Mouse (Mus musculus) ES-E14 (cell line): ENCODE data around the gene Echdc2. TPM values are rescaled to one million over a fixed set of nuclear protein-coding genes. Genes with fewer than 3 reads are reported as not detected.
"Not testable (repeated sequence)": the region's sequence is repeated elsewhere in the genome, so short reads cannot be mapped to it uniquely, and the experiment has no call there.

ENCODE experiments used
- DNase-seq: peaks from one replicate; pipeline ENCODE4 v3.0.0-alpha.2; 2013; ENCODE audit warnings: low read depth, low spot score
- H3K27ac ChIP-seq: 2 replicates; pipeline ENCODE4 v1.5.1; 2012; ENCODE audit warnings: low read depth, mild to moderate bottlenecking, low read length, moderate library complexity, mixed read lengths; ENCODE audit not compliant: poor library complexity, insufficient read depth, severe bottlenecking
- H3K36me3 ChIP-seq: 2 replicates; pipeline ENCODE4 v1.6.1; 2012; ENCODE audit warnings: mild to moderate bottlenecking, low read length, moderate library complexity, mixed read lengths; ENCODE audit not compliant: control insufficient read depth, poor library complexity, insufficient read depth, severe bottlenecking
- H3K4me1 ChIP-seq, 2 experiments: fragments of 150-350 bp in 1 of 2; sonication (generic) in 1 of 2; 2 replicates each; pipeline ENCODE4 v1.6.1; 2012; ENCODE audit warnings: low read length in 2 of 2, mild to moderate bottlenecking in 1 of 2, mixed read lengths in 1 of 2; ENCODE audit not compliant: control insufficient read depth in 2 of 2, insufficient read depth in 2 of 2, poor library complexity in 1 of 2
- H3K4me3 ChIP-seq, 2 experiments: fragments of 150-350 bp in 1 of 2; sonication (generic) in 1 of 2; 2 replicates each; pipeline ENCODE4 v1.5.1; 2012; ENCODE audit warnings: low read length in 2 of 2, low read depth in 1 of 2, mild to moderate bottlenecking in 1 of 2, mixed read lengths in 1 of 2; ENCODE audit not compliant: insufficient read depth in 1 of 2, poor library complexity in 1 of 2, severe bottlenecking in 1 of 2
- H3K9ac ChIP-seq: 2 replicates; pipeline ENCODE4 v1.6.1; 2012; ENCODE audit warnings: low read depth, mild to moderate bottlenecking, low read length, mixed read lengths; ENCODE audit not compliant: poor library complexity, insufficient read depth, severe bottlenecking
- H3K9me3 ChIP-seq: fragments of 150-350 bp; sonication (generic); 2 replicates; pipeline ENCODE4 v1.6.1; 2012; ENCODE audit warnings: low read depth, mild to moderate bottlenecking, low read length; ENCODE audit not compliant: control insufficient read depth, insufficient read depth
- CHD2 ChIP-seq: IDR thresholded peaks from 2 replicates; pipeline ENCODE4 v1.6.1; 2014; ENCODE audit warnings: mild to moderate bottlenecking, low read depth, low read length, inconsistent platforms
- HCFC1 ChIP-seq: IDR thresholded peaks from 2 replicates; pipeline ENCODE4 v1.6.1; 2012; ENCODE audit warnings: low read length, inconsistent platforms, borderline replicate concordance; ENCODE audit not compliant: insufficient read depth
- MAFK ChIP-seq: IDR thresholded peaks from 2 replicates; pipeline ENCODE4 v1.6.1; 2014; ENCODE audit warnings: mild to moderate bottlenecking, low read depth, low read length, inconsistent platforms; ENCODE audit not compliant: insufficient read depth
- ZC3H11A ChIP-seq: IDR thresholded peaks from 2 replicates; pipeline ENCODE4 v1.6.1; 2012; ENCODE audit warnings: low read depth, mild to moderate bottlenecking, inconsistent platforms, low read length, borderline replicate concordance
- ZNF384 ChIP-seq: IDR thresholded peaks from 2 replicates; pipeline ENCODE4 v1.6.1; 2012; ENCODE audit warnings: low read depth, low read length, inconsistent platforms
- in situ Hi-C, 2 experiments: fragments of 600-800 bp; cut with MboI; formaldehyde crosslinking; loops; one replicate each; pipeline ENCODE4 v1.15.1; 2025; ENCODE audit warnings: low sequenced_read_pairs in 2 of 2, inconsistent platforms in 1 of 2; ENCODE audit not compliant: unreplicated experiment in 2 of 2
- total RNA-seq: library from RNA; depleted of rRNA; stranded (reverse); fragments of 300-350 nt; gene quantifications from 2 replicates; pipeline ENCODE4 v1.2.3, GENCODE M21; 2012

The Echdc2 gene
- total RNA-seq, 1 experiment: 50.8 TPM

GRCm38 (mm10) chr4:108136938-108137337, 28.3 kb upstream of the Echdc2 start:
- Histone ChIP-seq H3K9me3 (no peaks in the 10 kb centered on the region; the same call in 1 of the 2 replicates), H3K9ac (no peak overlapping the region), H3K4me3 (no peak overlapping the region), H3K4me1 (no peaks in the 10 kb centered on the region), H3K36me3 (no peaks in the 10 kb centered on the region), H3K27ac (no peak overlapping the region)
- in situ Hi-C loops: no loop called here
- TF ChIP-seq CHD2: no peak
- TF ChIP-seq ZNF384: no peak
- TF ChIP-seq ZC3H11A: no peak
- TF ChIP-seq HCFC1: no peak
- no peak for TF ChIP-seq MAFK
- no peak for DNase-seq

- in situ Hi-C loops, H3K4me1 ChIP-seq, H3K9ac ChIP-seq, H3K9me3 ChIP-seq, DNase-seq, H3K4me3 ChIP-seq, H3K27ac ChIP-seq, H3K36me3 ChIP-seq: not testable (repeated sequence)
Measured at GRCm38 (mm10) chr4:108143178-108143577, 22.1 kb upstream of the Echdc2 start.

DNA sequence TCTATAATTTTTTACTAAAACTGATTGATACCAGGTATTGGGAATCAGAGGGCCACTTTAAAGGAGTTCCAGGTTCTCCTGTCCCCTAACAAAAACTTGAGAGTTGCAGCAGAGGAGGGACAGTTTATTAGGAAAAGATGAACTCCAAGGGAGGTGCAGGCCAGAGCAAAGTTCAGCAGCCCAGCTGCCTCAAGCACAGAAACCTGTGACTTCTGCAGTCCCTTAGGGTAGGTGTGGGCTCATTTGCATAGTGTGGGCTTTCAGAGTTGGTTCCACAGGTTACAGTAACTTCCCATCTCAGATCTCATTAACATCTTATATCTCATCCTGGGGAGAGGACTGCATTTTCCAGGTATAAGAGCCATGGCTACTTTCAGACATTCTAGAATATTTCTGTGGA, 21.5 kb upstream of the Echdc2 start:
- no peaks in the 10 kb centered on the region for H3K4me1 ChIP-seq
- DNase-seq: no peak
- no peak overlapping the region for H3K27ac ChIP-seq
- in situ Hi-C loops: no loop called here
- no peak for TF ChIP-seq ZC3H11A
- TF ChIP-seq CHD2: no peak
- TF ChIP-seq HCFC1: no peak
- no peak for TF ChIP-seq MAFK
- TF ChIP-seq ZNF384: no peak
- H3K9me3 ChIP-seq: no peaks in the 10 kb centered on the region; the same call in 1 of the 2 replicates
- no peak overlapping the region for H3K9ac ChIP-seq
- H3K4me3 ChIP-seq: no peak overlapping the region
- no peaks in the 10 kb centered on the region for H3K36me3 ChIP-seq

- H3K9ac ChIP-seq: no peak within 1 kb of the TSS
Measured at GRCm38 (mm10) chr4:108144880-108145279, 20.4 kb upstream of the Echdc2 start, which contains the start of gene Scp2. Gene Scp2, minus strand, starts transcription at chr4:108144998.

GRCm38 (mm10) chr4:108145554-108145953, 19.7 kb upstream of the Echdc2 start:
- H3K9ac ChIP-seq, H3K36me3 ChIP-seq, H3K27ac ChIP-seq, H3K4me1 ChIP-seq, in situ Hi-C loops, H3K4me3 ChIP-seq, DNase-seq, H3K9me3 ChIP-seq: not testable (repeated sequence)

More at GRCm38 (mm10) chr4:108144880-108145279, 20.4 kb upstream of the Echdc2 start, which contains the start of gene Scp2:
- Histone ChIP-seq H3K4me1 (no peaks in the 10 kb centered on the region), H3K9me3 (no peaks in the 10 kb centered on the region; the same call in 1 of the 2 replicates), H3K27ac (no peak within 1 kb of the TSS; the same call in 1 of the 2 replicates), H3K36me3 (no peaks in the 10 kb centered on the region), H3K4me3 (no peak within 1 kb of the TSS)
- TF ChIP-seq HCFC1 (no peak), MAFK (no peak), ZC3H11A (no peak), ZNF384 (no peak), CHD2 (no peak)
- in situ Hi-C loops: no loop called here
- DNase-seq: no peak

DNA sequence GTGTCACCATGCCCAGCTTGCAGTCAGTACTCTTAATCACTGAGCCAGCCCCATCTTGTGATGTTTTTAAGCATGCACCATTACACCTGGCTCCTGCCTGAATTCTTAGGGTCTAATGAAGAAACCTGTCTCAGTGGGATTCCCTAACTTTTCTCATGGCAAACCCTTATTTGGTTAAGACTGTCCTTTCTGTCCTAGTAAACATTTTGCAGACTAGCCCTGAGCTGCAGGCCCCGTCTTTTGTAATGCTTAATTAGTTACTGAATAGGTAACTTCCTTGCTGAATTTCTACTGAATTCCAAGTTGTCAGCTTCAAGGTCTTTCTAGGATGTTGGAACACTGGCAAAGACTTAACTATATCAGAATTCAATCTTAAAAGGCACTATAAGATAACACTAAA, 10.1 kb upstream of the Echdc2 start:
- H3K9me3 ChIP-seq, H3K36me3 ChIP-seq, H3K9ac ChIP-seq, H3K4me3 ChIP-seq, in situ Hi-C loops, DNase-seq, H3K4me1 ChIP-seq: not testable (repeated sequence)
- peak overlapping the region; percentile 58; the same call in 1 of the 2 replicates for H3K27ac ChIP-seq
